Mouse (Mus musculus): ENCODE results near the gene Las1l.

DNA sequence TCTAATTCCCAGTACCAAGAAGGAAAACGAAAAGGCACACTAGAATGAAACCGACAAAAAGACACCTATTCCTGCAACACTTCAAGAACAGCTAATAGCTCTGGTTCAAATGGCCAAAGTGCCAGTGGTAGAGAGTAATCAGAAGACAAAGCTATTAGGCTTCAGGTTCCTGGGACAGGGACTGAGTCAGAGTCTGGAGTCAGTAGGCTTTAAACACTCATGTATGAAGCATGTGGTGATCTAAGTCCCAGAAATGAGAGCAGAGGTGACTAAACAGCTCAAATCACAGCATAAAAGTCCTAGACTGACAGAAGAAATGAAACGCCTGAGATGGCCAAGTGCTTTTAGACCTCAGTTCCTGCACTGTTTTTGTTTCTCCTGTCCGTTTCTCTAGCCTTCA is 8.6 kb downstream of the Las1l start:
- TF ChIP-seq CTCF (IDR thresholded peaks at IDR 0.05; ENCODE audit: borderline replicate concordance, insufficient read depth, low read depth, low read length) (no peak), POLR2A (IDR thresholded peaks at IDR 0.05; ENCODE audit: borderline replicate concordance, insufficient read depth, low read length) (no peak)
